Mouse (Mus musculus): Measurements from ENCODE around the gene Spata31d1a.
"Not testable (repeated sequence)": the region's sequence is repeated elsewhere in the genome, so short reads cannot be mapped to it uniquely, and the experiment has no call there.

Spata31d1a gene

DNA sequence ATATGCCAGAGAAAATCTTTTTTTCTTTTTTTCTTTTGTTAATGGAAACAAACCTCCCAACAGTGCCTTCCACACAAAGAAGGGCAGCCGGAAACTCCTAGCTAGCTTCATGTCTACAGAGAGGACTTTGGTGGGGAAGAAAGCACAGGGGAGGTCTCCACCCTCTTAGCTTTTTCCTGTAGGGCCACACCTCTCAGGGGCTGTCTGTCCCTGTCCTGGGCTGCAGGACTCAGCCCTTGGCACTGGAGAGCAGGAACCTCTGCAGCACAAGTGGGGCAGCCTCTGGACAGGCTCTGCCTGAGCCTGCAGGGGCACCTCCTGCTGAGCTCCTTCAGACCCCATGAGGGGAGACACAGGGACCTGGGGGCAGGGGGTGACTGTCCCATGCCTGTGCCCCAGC is 10.0 kb downstream of the Spata31d1a start:
- DNase-seq (ENCODE audit: low spot score), result not testable (repeated sequence)

DNA sequence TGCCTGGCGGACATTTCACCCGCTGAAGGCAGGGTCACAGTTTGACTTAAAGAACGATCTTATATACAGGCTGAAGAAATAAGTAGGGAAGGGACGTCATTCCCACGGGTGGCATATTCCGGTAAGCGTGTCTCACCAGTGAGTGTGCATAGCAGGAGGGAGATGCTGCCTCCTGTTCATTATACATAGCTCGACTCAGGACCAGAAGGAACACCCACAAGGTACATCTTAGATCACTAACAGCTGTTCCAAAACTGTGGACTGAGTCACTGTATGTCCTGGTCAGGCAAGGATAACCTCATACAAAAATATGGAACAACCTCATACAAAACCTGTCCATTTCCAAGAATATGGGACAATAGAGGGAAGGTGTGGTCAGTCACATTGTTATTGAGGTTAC is 11.0 kb downstream of the Spata31d1a start:
- no peak for DNase-seq (ENCODE audit: low spot score)

DNA sequence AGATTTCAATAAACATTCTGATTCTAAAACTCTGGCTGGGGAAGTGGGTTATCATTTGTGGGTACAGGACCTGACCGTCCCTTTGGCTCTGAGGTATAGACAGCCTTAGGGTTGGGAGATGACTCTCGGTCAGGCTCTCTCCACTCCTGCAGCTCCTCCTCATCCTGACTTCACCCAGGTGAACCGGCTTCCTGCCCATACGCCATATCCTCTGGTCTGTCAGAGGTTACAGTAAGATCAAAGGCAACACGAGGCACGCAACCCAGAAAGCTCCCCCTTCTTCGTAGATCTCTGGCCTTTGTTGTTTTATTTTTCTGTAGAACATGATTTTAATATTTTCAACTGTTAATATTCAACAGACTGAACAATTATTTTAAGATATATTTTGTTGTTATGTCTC is 14.3 kb downstream of the Spata31d1a start:
- DNase-seq (ENCODE audit: low spot score), result no peak

DNA sequence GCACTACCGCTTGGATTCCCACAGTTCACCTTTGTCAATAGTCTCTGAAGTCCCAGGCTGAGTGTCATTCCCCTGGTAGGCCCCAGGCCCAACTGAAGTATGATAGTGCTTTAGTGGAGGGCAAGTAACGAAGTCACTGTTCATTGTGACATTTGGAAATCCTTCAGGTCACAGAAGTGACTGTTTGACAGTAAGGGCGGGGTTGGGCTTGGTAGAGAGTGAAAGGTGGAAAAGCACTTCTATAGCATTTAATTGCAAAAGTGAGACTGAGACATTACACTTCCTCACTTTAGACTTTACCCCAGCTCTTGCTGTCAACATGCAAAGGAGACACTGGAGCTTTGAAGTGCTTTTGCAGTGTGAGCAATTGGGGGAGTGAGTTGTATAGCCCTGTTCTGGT is 16.1 kb downstream of the Spata31d1a start, which contains the start of gene 4921517D22Rik:
Gene 4921517D22Rik, minus strand, starts transcription at position 101 of the 400 bp plus-strand sequence.
- no peak for DNase-seq (ENCODE audit: low spot score)

DNA sequence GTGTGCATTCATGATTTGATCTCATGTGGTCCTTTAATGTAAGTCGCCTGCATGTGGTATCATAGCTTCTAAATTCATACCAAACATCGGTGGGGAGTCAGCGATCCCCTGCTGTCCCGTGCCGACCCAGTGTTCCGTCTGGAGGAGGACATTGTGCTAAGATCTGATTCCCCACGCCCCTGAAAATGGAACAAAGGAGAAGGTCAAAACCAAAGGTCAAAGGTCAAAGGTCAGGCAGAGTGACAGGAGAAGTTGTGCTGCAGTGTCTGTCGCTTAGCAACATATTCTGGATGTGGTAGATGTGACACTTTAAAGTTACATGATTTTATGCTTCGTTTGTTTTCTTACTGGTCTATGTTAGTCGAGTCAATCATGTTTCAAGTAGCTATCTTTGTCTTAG is 18.7 kb downstream of the Spata31d1a start:
- no peak for DNase-seq (ENCODE audit: low spot score)

DNA sequence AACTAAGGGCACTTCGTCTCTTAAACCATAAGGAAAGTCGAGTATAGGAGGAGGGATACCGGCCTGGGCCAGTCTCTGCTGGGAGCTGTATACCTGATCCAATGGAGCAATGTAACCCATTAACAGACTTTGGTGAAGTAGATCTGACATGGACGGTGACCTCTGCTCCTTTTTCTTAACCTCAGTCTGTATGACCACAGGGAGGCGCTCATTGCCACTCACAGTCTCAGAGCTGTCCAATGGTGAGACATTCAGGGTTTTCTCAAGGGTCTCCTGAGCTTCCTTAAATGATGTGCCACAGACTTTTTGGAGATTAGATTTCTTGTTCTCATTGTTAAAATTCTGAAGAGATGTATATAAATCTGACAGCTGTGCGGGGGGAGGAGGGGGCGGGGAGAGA is 19.6 kb downstream of the Spata31d1a start:
- no peak for DNase-seq (ENCODE audit: low spot score)

DNA sequence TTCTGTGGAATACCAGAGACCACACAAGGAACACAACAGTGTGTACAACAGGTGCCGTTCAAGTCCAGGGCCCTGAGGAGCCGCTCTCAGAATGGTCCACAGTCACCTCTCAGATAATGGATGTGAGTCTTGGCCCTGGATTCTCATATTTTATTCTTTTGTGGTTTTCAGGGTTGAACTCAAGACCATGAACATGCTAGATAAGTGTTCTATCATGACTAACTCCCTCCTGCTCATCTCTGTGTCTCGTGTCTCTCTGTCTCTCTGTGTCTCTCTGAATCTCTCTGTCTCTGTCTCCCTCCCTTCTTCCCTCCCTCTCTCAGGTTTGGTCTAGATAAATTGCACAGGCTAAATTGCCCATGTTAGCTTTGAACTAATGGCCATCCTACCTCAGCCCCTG is 20.3 kb downstream of the Spata31d1a start:
- DNase-seq (ENCODE audit: low spot score), result no peak

DNA sequence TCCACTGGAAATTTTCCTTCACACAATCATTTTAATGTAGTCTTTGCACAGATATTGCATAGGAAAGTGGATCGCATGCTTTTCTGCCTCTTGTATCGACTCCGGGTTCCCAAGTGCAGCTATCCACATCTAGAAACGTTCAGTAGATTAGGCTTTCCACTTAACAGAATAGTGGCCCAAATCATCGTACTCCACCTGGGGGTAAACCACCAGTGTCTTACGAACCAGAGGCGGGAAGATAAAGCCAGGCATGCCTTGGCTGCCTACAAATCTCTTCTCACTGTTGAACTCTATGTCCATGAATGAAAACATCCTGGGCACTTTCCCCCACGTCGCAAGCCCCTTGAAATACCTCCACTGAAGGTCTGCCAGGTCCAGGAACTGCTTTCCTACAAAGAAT is 20.8 kb downstream of the Spata31d1a start:
- no peak for DNase-seq (ENCODE audit: low spot score)

DNA sequence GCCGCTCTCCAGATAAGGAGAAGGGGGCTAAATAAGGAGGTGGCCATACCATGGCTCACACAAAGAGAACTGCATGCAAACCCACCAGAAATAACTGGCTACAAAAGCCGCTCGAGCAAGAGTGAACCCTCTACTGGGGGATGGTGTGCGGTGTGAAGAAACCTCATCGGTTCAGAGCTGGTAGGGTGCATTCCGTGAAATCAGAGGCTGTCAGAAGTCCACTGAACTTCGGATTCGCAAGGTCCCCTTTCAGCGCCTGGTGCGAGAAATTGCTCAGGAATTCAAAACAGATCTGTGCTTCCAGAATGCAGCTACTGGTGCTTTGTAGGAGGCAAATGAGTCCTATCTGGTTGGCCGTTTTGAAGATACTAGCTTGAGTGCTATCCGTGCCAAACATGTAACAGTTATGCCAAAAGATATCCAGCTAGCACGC is 21.8 kb downstream of the Spata31d1a start:
- no peak for DNase-seq (ENCODE audit: low spot score)

DNA sequence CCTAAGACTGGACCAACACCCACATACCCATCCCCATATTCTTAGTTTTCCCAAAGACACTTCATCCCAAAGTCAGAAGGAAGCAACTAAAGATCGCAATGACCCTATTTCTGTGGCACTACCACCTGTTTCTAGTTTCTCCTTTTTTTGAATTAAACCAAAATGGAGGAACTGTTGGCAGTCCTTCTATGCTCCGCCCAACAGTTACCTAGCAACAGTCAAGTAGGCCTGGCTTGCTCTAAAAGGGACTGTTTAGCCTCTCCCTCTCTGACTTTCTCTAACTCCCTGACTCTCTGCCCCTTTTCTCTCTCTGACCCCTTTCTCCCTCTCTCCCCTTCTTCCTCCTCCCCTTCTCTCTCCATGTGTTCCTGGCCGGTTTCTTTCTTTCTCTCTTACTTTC is 24.9 kb downstream of the Spata31d1a start:
- DNase-seq (ENCODE audit: low spot score), result no peak

DNA sequence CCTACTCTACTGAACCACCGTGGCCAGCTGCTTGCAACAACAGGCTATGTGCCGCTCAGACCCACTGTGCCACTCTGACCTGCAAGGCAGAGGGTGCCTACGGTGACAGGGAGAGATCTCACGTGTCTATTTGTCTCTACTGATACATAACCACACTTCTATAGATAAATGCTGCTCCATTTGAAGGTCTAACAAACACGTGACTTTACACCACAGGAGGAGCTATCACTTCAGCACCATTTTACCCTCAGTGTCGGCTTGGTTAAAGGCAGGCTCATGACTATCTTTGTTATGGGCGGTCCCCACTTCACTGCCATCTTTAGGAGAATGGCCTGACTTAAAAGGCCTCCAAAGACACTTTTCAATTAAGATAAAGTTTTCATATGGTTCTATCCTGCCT is 27.5 kb downstream of the Spata31d1a start:
- no peak for DNase-seq (ENCODE audit: low spot score)

DNA sequence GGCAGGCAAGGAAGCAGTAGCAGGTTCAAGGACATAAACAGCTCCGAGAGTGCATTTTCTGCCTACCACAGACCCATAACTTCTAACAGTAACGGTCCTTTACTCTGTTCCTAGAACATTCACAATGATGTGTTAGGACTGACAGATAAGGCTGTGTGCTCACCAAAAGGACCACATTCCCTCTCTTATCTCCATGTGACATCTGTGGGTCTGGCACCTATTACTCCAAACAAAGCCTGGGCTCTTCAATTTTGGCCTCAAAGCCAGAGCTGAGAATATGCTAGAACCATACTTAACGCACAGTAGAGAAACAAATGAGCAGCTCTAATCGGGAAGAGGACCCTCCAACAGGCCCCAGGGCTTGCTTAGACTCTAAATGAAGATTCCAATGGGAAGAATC is 30.2 kb downstream of the Spata31d1a start:
- DNase-seq (ENCODE audit: low spot score), result no peak

DNA sequence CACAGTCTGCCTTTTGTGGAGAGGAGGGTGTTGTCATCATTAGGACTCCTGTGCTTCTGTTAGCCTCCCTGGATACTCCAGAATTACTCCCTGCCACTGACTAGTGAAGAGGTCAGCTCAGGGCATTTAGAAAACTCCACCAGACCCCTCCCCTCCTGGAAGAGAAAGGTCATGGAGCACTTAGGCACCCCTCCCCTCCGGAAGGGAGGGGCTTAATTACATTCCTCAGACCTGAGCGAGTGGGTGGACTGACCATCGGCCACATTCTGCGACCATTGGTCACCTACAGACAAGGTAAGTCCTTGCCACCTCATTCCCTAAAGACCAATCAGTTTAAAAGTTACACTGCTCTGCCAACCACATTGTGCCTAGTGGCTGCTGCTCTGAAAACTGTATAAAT is 30.8 kb downstream of the Spata31d1a start:
- DNase-seq (ENCODE audit: low spot score), result no peak

DNA sequence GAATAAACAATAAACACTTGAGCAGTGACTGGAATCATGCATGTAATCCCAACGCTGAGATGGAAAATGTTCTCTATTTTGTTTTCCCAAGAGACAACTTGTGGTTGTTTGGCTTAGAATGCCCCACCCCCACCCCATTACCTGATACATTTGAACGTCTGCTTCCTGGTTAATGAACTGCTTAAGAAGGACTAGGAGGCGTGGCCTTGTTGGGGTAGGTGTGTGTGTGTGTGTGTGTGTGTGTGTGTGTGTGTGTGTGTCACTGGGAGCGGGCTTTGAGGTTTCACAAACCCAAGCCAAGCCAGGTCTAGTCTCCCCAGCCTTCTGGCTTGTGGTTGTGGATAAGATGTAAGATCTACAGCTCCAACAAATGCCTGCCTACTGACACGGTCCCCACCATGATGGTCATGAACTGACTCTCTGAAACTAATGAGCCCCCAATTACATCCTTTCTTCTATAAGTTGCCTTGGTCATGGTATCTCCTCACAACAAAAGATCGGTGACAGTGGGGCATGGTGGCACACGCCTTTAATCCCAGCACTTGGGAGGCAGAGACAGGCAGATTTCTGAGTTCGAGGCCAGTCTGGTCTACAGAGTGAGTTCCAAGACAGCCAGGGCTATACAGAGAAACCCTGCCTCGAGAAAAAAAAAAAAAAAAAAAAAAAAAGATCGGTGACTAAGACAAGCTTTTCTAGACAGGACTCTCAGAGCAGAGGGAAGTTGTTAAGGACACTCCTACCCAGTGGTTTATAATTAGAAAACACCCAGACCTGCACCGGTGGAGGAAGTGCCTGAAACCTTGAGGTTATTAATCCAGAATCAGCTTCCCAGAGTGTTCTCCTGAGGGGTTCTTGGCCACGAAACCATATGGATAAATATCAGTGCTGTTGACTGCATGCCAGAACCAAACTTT is 33.6 kb downstream of the Spata31d1a start:
- no peak for DNase-seq (ENCODE audit: low spot score)

DNA sequence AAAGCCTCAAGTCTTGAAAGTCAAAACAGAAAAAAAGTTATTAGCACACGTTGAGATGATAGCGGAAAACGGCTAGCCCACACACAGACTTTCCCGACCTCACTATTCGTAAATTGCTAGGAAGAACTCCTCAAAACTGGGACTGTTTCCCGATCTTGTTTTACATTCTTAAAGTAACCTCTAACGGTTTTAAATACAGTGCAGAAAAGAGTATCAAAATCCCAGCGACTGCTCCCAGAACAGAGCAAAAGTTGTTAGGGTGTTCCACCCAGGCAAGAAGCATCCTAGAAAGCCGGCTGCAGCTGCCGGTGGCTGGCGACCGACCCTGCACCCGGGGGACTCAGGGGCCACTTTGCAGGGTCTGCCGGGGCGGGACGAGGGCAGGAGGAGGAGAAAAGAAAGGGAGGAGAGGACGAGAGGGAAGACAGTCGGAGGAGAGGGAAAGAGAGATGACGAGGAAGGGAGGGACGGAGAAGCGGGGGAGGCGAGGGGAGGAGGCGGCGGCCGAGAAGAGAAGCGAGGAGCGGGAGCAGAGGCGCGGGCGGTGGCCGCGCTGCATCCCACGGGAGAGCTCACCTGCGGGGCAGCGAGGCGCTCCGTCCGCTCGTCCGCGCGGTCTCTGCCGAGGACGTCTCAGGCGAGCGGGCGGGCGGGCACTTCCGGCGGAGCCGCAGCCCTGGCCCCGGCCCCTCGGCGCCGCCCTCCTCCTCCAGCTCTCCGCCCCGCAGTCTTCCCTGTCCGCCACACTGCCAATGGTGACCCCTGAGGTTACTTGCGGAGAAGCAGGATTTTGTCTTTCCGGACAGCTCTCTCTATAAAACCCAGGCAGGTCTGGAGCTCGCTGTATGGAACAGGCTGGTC is 34.7 kb downstream of the Spata31d1a start, which contains the start of gene Golm1:
Gene Golm1, minus strand, starts transcription at position 661 of the 861 bp plus-strand sequence.
- peak; percentile 33 for DNase-seq (ENCODE audit: low spot score)

DNA sequence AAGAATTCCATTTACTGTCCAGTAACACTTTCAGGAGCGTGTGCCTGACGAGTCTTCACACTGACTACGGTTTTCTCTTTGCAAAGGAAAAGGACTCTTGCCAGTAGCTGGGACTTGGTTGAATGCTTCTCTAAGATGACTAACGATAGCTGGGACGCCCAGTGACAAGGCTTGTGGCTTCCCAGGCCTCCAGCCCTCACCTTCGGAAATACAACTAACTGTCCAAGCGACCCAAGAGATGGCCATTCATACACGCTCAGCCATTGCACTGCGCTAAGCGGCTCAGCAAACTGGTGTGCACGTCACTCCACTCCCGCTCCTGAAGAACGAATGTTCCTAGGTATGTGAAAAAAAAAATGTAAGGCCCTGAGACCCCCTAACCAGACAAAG is 35.4 kb downstream of the Spata31d1a start:
- DNase-seq (ENCODE audit: low spot score), result no peak

DNA sequence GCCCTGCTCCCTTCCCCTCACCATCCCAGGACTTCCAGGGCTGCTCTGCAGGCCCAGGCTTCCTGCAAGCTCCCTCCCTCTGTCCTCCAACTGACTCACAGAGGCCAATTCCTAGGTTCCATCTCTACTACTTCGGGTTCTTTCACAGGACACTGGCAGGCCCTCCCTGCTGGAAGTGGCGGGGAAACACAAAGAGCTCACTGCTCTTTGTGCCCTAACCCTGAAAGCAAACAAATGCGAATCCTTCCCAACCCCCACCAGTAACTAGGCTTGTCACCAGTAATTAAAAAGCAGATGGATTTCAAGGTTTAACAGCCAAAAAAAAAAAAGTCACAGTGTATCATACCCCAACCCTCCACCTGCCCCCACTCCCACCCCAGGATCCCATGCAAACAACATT is 35.9 kb downstream of the Spata31d1a start:
- DNase-seq (ENCODE audit: low spot score), result no peak

DNA sequence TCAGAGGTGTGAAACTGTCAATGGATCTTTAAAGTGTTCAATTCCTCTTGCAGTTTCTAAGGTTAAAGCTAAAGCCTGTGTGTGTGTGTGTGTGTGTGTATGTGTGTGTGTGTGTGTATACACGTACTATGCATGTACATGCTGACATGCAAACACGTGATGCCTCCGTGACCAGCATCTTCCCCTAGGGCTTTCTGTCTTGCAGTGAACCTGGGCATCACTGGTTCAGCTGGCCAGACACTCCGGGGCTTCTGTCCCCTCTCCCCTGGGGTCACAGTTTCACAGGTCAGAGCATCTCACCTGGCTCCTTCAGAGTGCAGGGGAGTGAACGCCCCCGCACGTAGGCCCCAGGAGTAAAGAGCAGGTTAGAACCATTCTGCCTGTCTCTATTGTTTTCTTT is 36.5 kb downstream of the Spata31d1a start:
- DNase-seq (ENCODE audit: low spot score), result no peak

DNA sequence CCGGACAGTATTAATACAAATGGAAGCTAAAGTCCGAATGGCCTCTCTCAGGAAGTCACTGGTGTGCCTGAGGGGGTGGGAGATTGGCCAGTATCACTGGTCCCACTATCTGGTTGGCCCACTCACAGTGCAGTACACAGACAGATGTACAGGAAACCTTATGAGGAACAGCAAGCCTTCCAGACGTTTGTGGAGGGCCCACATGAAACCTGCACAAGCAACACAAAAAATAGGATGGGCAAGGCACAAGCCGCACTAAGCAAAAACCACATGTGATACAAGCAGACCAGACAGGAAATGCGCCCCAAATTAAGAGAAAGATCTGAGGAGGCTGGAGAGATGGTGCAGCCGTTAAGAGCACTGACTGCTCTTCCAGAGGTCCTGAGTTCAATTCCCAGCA is 37.9 kb downstream of the Spata31d1a start:
- no peak for DNase-seq (ENCODE audit: low spot score)

DNA sequence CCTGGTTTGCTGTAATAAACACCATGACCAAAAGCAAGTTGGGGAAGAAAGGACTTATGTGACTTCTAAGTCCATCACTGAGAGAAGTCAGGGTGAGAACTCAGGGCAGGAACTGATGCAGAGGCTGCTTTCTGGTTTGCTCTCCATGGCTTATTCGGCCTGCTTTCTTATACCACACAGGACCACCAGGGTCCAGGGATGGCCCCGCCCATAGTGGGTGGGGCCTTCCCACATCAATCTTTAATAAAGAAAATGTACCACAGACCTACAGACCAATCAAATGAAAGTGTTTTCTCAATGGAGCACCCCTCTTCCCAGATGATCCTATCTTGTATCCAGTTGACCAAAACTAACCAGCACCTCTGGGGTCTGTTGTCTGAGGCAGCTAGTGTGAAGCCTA is 38.6 kb downstream of the Spata31d1a start:
- DNase-seq (ENCODE audit: low spot score), result no peak

DNA sequence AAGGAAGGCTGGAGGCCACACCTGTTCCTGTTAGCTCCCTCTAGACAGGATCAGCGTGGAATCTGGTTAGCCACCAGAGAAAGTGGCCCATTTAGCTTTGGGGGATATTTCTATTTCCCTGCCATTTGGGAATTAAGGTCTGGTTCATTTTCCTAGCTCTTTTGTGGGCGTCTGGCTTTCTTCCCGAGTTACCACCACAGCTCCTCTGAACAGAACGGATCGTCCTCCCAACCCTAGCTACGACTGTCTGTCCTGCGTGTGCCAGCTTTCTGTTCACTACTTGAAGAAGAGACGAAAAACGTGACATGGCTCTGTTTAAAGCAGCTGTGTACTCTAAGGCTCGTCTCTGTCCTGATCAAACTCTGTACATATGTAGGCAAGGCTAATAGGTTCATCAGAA is 40.2 kb downstream of the Spata31d1a start:
- no peak for DNase-seq (ENCODE audit: low spot score)

DNA sequence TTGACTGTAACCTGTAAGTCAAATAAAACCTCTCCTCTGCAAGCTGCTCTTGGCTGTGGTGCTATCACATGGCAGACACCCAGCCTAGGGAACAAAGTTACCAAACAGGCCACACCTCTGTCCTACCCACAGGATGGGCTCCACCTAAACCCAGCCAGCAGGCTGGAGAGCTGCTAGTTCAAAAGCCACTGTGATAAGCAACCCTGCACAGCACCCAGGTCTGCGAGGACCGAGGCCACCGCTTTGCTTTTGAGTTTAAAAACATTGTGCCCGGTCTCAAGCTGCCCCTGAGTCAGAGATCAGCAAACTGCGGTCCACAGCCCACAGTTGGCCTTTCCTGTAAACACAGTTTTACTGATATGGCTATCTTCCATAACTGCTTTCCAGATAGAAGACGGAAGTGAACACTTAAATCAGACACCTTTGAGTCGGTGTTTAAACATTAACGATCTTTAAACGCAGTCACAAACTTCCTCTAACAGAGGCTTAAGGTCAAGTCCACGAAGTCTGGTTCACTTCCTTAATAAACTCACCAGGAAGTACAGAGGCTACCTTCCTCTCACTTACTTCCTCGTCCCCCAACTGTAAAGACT is 41.5 kb downstream of the Spata31d1a start:
- no peak for DNase-seq (ENCODE audit: low spot score)

DNA sequence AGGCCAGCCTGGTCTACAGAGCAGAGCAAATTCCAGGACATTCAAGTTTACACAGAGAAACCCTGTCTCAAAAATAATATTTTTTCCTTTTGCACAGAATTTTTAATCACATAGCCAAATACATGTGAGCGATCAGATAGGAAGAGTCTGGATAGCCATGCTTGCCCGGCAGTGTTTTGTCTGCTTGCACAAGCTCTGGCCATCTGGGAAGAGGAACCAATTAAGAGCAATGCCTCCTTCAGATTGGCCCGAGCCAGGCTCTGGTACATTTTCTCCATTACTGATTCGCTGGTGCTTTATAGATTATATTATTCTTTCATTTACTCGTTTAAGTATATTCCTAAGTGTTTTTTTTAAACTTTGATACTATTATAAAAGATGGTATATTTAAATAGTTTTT is 42.4 kb downstream of the Spata31d1a start:
- DNase-seq (ENCODE audit: low spot score), result no peak
